Mouse (Mus musculus): ENCODE measurements around the gene Cops9.

DNA sequence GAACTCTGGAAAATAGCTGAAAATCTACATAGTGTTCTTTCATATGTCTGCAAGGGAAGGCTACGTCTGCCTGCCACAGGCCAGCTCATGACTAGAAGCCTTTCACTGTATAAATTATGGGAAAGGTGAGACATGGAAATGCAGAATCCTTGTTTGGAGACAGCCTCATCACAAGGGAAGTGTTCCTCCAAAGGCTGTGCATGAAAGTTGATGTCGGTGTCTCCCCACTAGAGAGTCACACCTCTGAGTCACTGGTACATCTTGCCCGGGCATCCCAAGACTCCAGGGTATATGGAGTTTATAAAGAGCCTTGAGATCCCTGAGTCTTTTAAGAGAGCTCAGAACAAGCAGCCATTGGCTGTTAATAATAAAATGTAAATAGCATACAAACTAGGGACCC lies 11.4 kb upstream of the Cops9 start:
- TF ChIP-seq CTCF (IDR thresholded peaks at IDR 0.05) = no peak
- TF ChIP-seq EP300 (IDR thresholded peaks at IDR 0.05; ENCODE audit: insufficient read depth, low read depth, low read length) = no peak
- TF ChIP-seq POLR2A (IDR thresholded peaks at IDR 0.05; ENCODE audit: insufficient read depth, low read depth, low read length) = no peak
